Comparison of ENCODE assay signal across 8 mouse cellular contexts in genomic region chr4:129189542-129190519, GRCm38 (mm10). TPM values are rescaled to one million over a fixed set of nuclear protein-coding genes. Genes with fewer than 3 reads are reported as not detected.
DNase-seq lines count a peak whose midpoint lies in the region; ATAC-seq and TF ChIP-seq lines count a peak whose summit lies in the region.

Gene S100pbp (minus strand): TSS chr4:129189727.
Gene Yars (plus strand): TSS chr4:129189760.

- H3K36me3 ChIP-seq in MEL (ENCODE audit: control insufficient read depth in 1 of 2, insufficient read depth in 2 of 2, low read length in 2 of 2), result peaks cover 20 to 26% of the 10 kb centered on the region in 2 experiments
- peaks cover 11% of the 10 kb centered on the region; the same call in 1 of the 2 replicates for H3K36me3 ChIP-seq in forebrain, postnatal 0 days (ENCODE audit: insufficient read depth)
- no peaks in the 10 kb centered on the region for H3K36me3 ChIP-seq in lung, embryonic 15.5 days

- TF ChIP-seq CTCF in MEL (IDR thresholded peaks at IDR 0.05 in 2 of 3, conservative IDR thresholded peaks at IDR 0.05 in 1 of 3; ENCODE audit: control insufficient read depth in 1 of 3, insufficient read depth in 1 of 3, low read depth in 2 of 3, low read length in 3 of 3, poor library complexity in 1 of 3, severe bottlenecking in 1 of 3), result no peak
- TF ChIP-seq CTCF in cerebellum, adult 2 months (IDR thresholded peaks at IDR 0.05; ENCODE audit: borderline replicate concordance, insufficient read depth, low read depth, low read length), result no peak; the same call in 1 of the 2 replicates
- TF ChIP-seq CTCF in forebrain, postnatal 0 days (IDR thresholded peaks at IDR 0.05; ENCODE audit: low read depth), result peak; percentile 51

- WGBS in cerebellum, adult 2 months, result under 1% methylated on average over 58 of the region's 58 CpGs
- 2% methylated on average over 58 of the region's 58 CpGs for WGBS in forebrain, postnatal 0 days
- under 1% methylated on average over 58 of the region's 58 CpGs for WGBS in lung, embryonic 15.5 days

- peak within 1 kb of the TSS; percentile 68 to 88 for H3K4me3 ChIP-seq in MEL (ENCODE audit: control insufficient read depth in 1 of 2, insufficient read depth in 1 of 2, low read depth in 2 of 2, low read length in 2 of 2)
- H3K4me3 ChIP-seq in cerebellum, adult 2 months (replicated peaks; ENCODE audit: insufficient read depth, low read depth, low read length), result peak within 1 kb of the TSS; percentile 91
- H3K4me3 ChIP-seq in forebrain, postnatal 0 days (ENCODE audit: low read depth, low read length), result peak within 1 kb of the TSS; percentile 91
- H3K4me3 ChIP-seq in lung, embryonic 15.5 days, result peak within 1 kb of the TSS; percentile 92

- peak within 1 kb of the TSS; percentile 76 for H3K4me2 ChIP-seq in forebrain, postnatal 0 days (ENCODE audit: low read depth)
- peak within 1 kb of the TSS; percentile 75 for H3K4me2 ChIP-seq in lung, embryonic 15.5 days

- TF ChIP-seq RAD21 in MEL (IDR thresholded peaks at IDR 0.05; ENCODE audit: low read depth, low read length), result no peak

- H3K9me3 ChIP-seq in MEL (replicated peaks; ENCODE audit: insufficient read depth, low read length), result no peaks in the 10 kb centered on the region
- H3K9me3 ChIP-seq in forebrain, postnatal 0 days (ENCODE audit: low read length), result no peaks in the 10 kb centered on the region
- no peaks in the 10 kb centered on the region for H3K9me3 ChIP-seq in lung, embryonic 15.5 days

- no peaks in the 10 kb centered on the region for H3K27me3 ChIP-seq in MEL (ENCODE audit: control insufficient read depth in 1 of 2, insufficient read depth in 2 of 2, low read length in 2 of 2)
- no peaks in the 10 kb centered on the region for H3K27me3 ChIP-seq in cerebellum, adult 2 months (ENCODE audit: control insufficient read depth, insufficient read depth, low read length)
- no peaks in the 10 kb centered on the region for H3K27me3 ChIP-seq in forebrain, postnatal 0 days (ENCODE audit: insufficient read depth, low read length)
- no peaks in the 10 kb centered on the region for H3K27me3 ChIP-seq in lung, embryonic 15.5 days

- ATAC-seq in forebrain, postnatal 0 days, result peak; percentile 88
- ATAC-seq in lung, embryonic 15.5 days (ENCODE audit: borderline replicate concordance, extremely low read depth, low FRiP score, low TSS enrichment), result peak; percentile 94

- TF ChIP-seq EP300 in MEL (IDR thresholded peaks at IDR 0.05; ENCODE audit: low read depth in 1 of 2, low read length in 2 of 2), result peak in 1 of 2 experiments; percentile 75; a peak in 2 of 4 replicates

- DNase-seq in MEL (ENCODE audit: low read depth, low spot score), result peak; percentile 98
- peak; percentile 95 to 97 for DNase-seq in cerebellum, adult 2 months
- peak; percentile 97 for DNase-seq in forebrain, postnatal 0 days
- DNase-seq in heart, postnatal 4 days, result peak; percentile 99
- DNase-seq in layer of hippocampus, adult 8-10 months (ENCODE audit: low spot score in 2 of 2), result peak; percentile 94 to 95
- DNase-seq in ovary, adult 18-20 months (ENCODE audit: low spot score), result peak; percentile 96
- peak; percentile 99 for DNase-seq in thymus, postnatal 0 days (ENCODE audit: low spot score)

- peak; percentile 33 to 81; a peak in 3 of 4 replicates for TF ChIP-seq POLR2A in MEL (IDR thresholded peaks at IDR 0.05; ENCODE audit: control insufficient read depth in 1 of 2, insufficient read depth in 1 of 2, low read depth in 1 of 2, low read length in 2 of 2, poor library complexity in 1 of 2)
- peak; percentile 75 for TF ChIP-seq POLR2A in cerebellum, adult 2 months (IDR thresholded peaks at IDR 0.05; ENCODE audit: borderline replicate concordance, insufficient read depth, low read length)

- H3K79me2 ChIP-seq in MEL (ENCODE audit: control insufficient read depth, insufficient read depth, low read length, poor library complexity), result peaks cover 52% of the 10 kb centered on the region

- H3K27ac ChIP-seq in MEL (ENCODE audit: control insufficient read depth, low read depth, low read length), result peak within 1 kb of the TSS; percentile 89
- H3K27ac ChIP-seq in cerebellum, adult 2 months (ENCODE audit: insufficient read depth, low read length), result peak within 1 kb of the TSS; percentile 81
- H3K27ac ChIP-seq in forebrain, postnatal 0 days (ENCODE audit: low read depth, low read length), result peak within 1 kb of the TSS; percentile 86
- H3K27ac ChIP-seq in lung, embryonic 15.5 days, result peak within 1 kb of the TSS; percentile 89

- H3K4me1 ChIP-seq in MEL (ENCODE audit: control insufficient read depth in 1 of 2, insufficient read depth in 2 of 2, low read length in 2 of 2), result peaks cover 6 to 16% of the 10 kb centered on the region in 2 experiments
- peaks cover 2% of the 10 kb centered on the region for H3K4me1 ChIP-seq in cerebellum, adult 2 months (ENCODE audit: control insufficient read depth, insufficient read depth, low read length)
- peaks cover 15% of the 10 kb centered on the region for H3K4me1 ChIP-seq in forebrain, postnatal 0 days (ENCODE audit: insufficient read depth)
- peaks cover 19% of the 10 kb centered on the region for H3K4me1 ChIP-seq in lung, embryonic 15.5 days

- H3K9ac ChIP-seq in MEL (ENCODE audit: control insufficient read depth, low read depth, low read length, poor library complexity, severe bottlenecking), result peak within 1 kb of the TSS; percentile 94
- H3K9ac ChIP-seq in forebrain, postnatal 0 days, result peak within 1 kb of the TSS; percentile 81
- H3K9ac ChIP-seq in lung, embryonic 15.5 days, result peak within 1 kb of the TSS; percentile 82

TF ChIP-seq in MEL, 35 proteins besides CTCF, POLR2A, EP300 and RAD21 (continues in another document):
- no peak for TF ChIP-seq UBTF (IDR thresholded peaks at IDR 0.05; ENCODE audit: borderline replicate concordance, insufficient read depth, low read depth, low read length)
- TF ChIP-seq CHD2 (IDR thresholded peaks at IDR 0.05; ENCODE audit: low read length), result no peak; the same call in 1 of the 2 replicates
- TF ChIP-seq TCF12 (IDR thresholded peaks at IDR 0.05; ENCODE audit: low read depth, low read length), result peak; percentile 65
- 0 out of 2 replicates have a peak, but pooled peaks have one; percentile 33 for TF ChIP-seq POLR2AphosphoS5 (IDR thresholded peaks at IDR 0.05; ENCODE audit: borderline replicate concordance, low read depth, low read length)
- TF ChIP-seq GABPA (IDR thresholded peaks at IDR 0.05; ENCODE audit: low read depth, low read length), result peak; percentile 58; the same call in 1 of the 2 replicates
- peak; percentile 100 for TF ChIP-seq MYC (IDR thresholded peaks at IDR 0.05; ENCODE audit: low read depth, low read length)
- TF ChIP-seq TAL1 (IDR thresholded peaks at IDR 0.05; ENCODE audit: low read length), result peak; percentile 19; the same call in 1 of the 2 replicates
- peak; percentile 21; the same call in 1 of the 2 replicates for TF ChIP-seq NRF1 (IDR thresholded peaks at IDR 0.05; ENCODE audit: insufficient read depth, low read depth, low read length, poor library complexity, severe bottlenecking)
- TF ChIP-seq ELF1 (IDR thresholded peaks at IDR 0.05; ENCODE audit: low read depth, low read length), result peak; percentile 91
- peak; percentile 94 for TF ChIP-seq E2F4 (IDR thresholded peaks at IDR 0.05; ENCODE audit: borderline replicate concordance, low read depth, low read length)
- TF ChIP-seq RCOR1 (IDR thresholded peaks at IDR 0.05; ENCODE audit: low read depth, low read length), result peak; percentile 46; the same call in 1 of the 2 replicates
- peak; percentile 80 for TF ChIP-seq ETS1 (IDR thresholded peaks at IDR 0.05; ENCODE audit: low read depth, low read length)
- TF ChIP-seq SIN3A (IDR thresholded peaks at IDR 0.05; ENCODE audit: low read length), result peak; percentile 100
- no peak for TF ChIP-seq ZC3H11A (IDR thresholded peaks at IDR 0.05; ENCODE audit: low read depth, low read length)
- TF ChIP-seq POLR2AphosphoS2 (IDR thresholded peaks at IDR 0.05; ENCODE audit: low read length), result peak; percentile 86
- TF ChIP-seq ZKSCAN1 (IDR thresholded peaks at IDR 0.05; ENCODE audit: low read depth, low read length), result peak; percentile 83; the same call in 1 of the 2 replicates
- TF ChIP-seq MEF2A (IDR thresholded peaks at IDR 0.05; ENCODE audit: extremely low read depth, insufficient replicate concordance, low read depth, low read length, poor library complexity, severe bottlenecking), result 0 out of 2 replicates have a peak, but pooled peaks have one; percentile 65
- no peak for TF ChIP-seq JUND (IDR thresholded peaks at IDR 0.05; ENCODE audit: low read depth, low read length)
- peak; percentile 85; the same call in 1 of the 2 replicates for TF ChIP-seq KAT2A (conservative IDR thresholded peaks at IDR 0.05; ENCODE audit: low read depth, low read length)
- peak; percentile 59 for TF ChIP-seq USF1 (IDR thresholded peaks at IDR 0.05; ENCODE audit: low read depth, low read length)
- TF ChIP-seq MXI1 (IDR thresholded peaks at IDR 0.05; ENCODE audit: low read depth, low read length), result peak; percentile 100

RNA-seq across cellular contexts. Expression of gene S100pbp, which starts in this region (rescaled TPM):
- 11.6 and 14.2 TPM in 2 replicates for total RNA-seq in MEL (2012; rRNA removed)
- polyA plus RNA-seq in MEL (2012; ENCODE audit: insufficient read depth in 1 of 2, insufficient read length in 2 of 2, low read depth in 1 of 2, low replicate concordance in 2 of 2, missing spikeins in 1 of 2), result 10 to 100 TPM in 1 of 2 experiments, not detected in 1; 28.3 TPM
- 28.5 and 31.3 TPM in 2 replicates for polyA plus RNA-seq in cerebellum, adult 2 months (2012; rRNA removed)
- 41.4 and 52.2 TPM in 2 replicates for total RNA-seq in forebrain, postnatal 0 days (2014; rRNA removed)
- polyA plus RNA-seq in forebrain, postnatal 0 days (2015; fragmentation: Nextera tagmentation; extraction: Ambion mirVana), result 11.0 and 15.6 TPM in 2 replicates
- total RNA-seq in heart, postnatal 4 days (2021), result 10 to 100 TPM; 22.5 to 24.2 TPM
- 10 to 100 TPM; 33.2 to 41.3 (median 39.6) TPM for total RNA-seq in layer of hippocampus, adult 8-10 months (2022)
- 13.5 and 14.4 TPM in 2 replicates for polyA plus RNA-seq in lung, embryonic 15.5 days (2015; fragmentation: Nextera tagmentation; extraction: Ambion mirVana)
- polyA plus RNA-seq in thymus, postnatal 0 days (2015; fragmentation: Nextera tagmentation; extraction: Ambion mirVana), result 17.0 TPM in 2 replicates

RNA-seq across cellular contexts. Expression of gene Yars, which starts in this region (rescaled TPM):
- total RNA-seq in MEL (2012; rRNA removed), result 89.5 and 113 TPM in 2 replicates
- polyA plus RNA-seq in MEL (2012; ENCODE audit: insufficient read depth in 1 of 2, insufficient read length in 2 of 2, low read depth in 1 of 2, low replicate concordance in 2 of 2, missing spikeins in 1 of 2), result 100 to 1,000 TPM; 179 to 539 TPM
- 104 and 107 TPM in 2 replicates for polyA plus RNA-seq in cerebellum, adult 2 months (2012; rRNA removed)
- total RNA-seq in forebrain, postnatal 0 days (2014; rRNA removed), result 97.7 and 119 TPM in 2 replicates
- polyA plus RNA-seq in forebrain, postnatal 0 days (2015; fragmentation: Nextera tagmentation; extraction: Ambion mirVana), result 108 and 120 TPM in 2 replicates
- 10 to 100 TPM; 44.7 to 45.0 TPM for total RNA-seq in heart, postnatal 4 days (2021)
- total RNA-seq in layer of hippocampus, adult 8-10 months (2022), result 10 to 100 TPM; 85.5 to 91.6 (median 87.1) TPM
- 66.4 and 69.8 TPM in 2 replicates for polyA plus RNA-seq in lung, embryonic 15.5 days (2015; fragmentation: Nextera tagmentation; extraction: Ambion mirVana)
- polyA plus RNA-seq in thymus, postnatal 0 days (2015; fragmentation: Nextera tagmentation; extraction: Ambion mirVana), result 49.7 and 50.6 TPM in 2 replicates

Comparison
In these comparisons a context has a peak if more than half of its experiments do, and no peak if none do; other contexts are left out.
1. Peak in every context shown above with its lines: DNase-seq, ATAC-seq, H3K4me3 ChIP-seq and H3K27ac ChIP-seq.